Mouse (Mus musculus) lung, postnatal 14 days (tissue): ENCODE data around the gene Plxdc2.
A peak's percentile ranks its signal among the peaks of the same experiment; 100 is the strongest.

Source experiments
- DNase-seq: peaks from one replicate; pipeline ENCODE4 v3.0.0; 2021

The Plxdc2 gene

DNA sequence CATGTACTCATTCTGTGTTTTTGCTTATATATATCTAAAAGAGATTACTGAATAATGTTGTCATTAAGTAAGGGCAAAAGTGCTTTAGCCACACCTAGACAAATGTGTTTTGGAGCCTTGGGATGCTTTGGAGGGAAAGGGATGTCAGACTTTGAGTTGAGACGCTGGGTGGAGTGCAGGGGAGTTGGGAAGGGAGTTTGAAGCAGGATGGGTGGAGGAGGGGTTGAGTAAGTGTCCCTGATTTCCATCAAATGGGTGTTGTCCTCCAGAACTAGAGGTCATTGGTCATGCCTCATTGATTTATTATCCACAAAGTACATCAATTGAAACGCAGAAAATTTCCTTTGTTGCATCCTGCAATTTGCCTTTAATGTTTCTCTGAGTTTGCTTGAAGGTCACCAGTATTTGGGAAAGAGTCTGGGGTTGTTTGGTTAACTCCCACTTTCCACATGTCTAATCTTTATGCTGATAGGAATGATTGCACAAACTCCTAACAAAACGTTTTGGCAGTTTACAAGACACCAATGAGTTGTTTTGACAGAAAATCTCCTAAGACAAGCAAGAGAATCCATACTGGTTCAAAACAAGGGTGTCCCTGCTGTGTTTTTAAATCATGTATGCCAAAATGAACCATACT lies 58.4 kb downstream of the Plxdc2 start:
- no peak for DNase-seq

DNA sequence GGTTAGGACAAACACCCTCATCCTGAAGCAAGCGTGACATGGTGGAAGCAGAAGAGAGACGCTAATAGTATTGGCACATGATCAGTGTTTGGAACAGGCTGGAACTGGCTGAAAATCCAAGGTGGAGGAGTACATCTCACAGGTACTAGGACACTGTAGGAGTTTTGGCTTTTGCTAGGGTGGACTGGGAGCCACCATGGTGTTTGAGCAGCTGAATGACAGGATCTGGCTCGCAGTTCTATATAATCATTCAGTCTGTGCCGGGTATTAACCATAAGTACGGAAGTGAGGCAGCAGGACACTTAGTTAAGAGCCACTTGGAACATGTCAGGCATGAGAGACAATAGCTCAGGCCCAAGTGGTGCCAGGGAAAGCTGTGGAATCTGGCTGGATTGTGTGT lies 82.9 kb downstream of the Plxdc2 start:
- DNase-seq, result no peak

DNA sequence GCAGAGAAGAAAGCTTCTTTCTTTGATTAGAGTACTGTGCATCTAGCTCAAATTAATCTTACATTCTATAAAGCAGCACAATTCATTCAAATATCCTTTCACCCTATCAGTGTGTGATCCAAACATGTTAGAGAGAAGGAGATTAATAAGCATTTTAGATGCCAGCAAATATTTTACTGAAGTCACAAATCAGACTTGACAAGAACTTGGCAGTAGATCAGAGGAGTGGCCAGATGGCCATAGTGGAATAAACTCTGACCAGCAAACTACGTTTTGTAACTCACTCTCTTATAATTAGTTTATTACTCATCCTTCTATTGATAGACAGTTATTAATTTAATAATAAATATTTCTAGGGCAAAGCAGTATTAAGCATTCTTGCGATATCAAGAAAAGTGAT lies 86.5 kb downstream of the Plxdc2 start:
- peak; percentile 15 for DNase-seq

DNA sequence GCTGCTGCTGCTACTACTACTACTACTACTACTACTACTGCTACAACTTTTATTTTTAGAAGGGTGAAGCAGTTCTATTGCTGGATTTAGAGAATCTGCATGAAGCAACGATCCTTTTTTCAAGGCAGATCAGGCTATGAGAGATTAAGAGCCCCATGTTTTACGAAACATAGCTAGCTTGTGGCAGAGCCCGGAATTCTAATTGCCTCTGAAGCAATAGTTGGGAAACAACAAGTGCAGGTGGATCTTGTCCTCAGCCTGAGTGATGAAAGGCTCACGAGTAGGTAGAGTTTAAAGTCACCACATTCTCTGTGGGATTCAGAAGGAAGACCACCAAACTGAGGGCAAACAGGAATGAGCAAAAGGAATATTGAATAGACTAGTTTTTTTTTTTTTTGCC lies 91.8 kb downstream of the Plxdc2 start:
- no peak for DNase-seq

DNA sequence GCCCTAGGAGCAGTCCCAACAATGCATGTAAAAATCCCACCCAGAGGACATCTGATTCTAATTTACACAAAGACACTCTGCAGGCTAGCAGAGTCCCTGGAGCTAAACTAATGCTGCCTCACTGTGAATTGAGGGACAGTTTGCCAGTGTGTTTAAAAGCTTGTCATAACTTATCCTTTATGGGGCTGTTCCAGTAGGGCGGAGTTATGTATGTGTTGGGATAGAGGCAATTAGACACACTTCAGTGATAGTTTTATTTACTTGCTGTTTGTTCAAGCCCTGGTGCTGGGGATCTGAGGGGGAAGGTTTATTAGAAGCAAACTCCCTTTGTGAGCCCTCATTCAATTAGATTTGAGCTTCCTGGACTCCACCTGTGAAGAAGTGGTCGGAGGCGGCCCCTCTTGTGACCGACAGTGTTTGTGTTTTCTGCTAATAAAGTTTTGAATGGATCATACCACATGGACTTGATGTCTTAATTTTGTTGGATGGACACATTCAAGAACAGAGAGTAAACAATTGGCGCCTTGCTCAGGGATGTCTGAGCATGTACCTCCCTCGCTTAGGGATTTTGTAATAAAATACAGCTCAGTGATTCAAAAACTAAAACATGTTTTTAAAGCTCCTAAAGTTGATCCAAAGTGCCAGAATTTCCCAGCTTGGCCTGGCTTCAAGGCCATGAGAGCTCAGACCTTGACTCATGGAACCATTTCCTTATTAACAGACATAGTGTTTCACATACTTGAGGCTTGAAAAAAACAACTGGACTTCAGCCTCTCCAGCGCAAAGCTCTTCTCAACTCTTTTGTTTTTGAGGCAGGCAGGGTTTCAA lies 94.9 kb downstream of the Plxdc2 start:
- peak; percentile 54 for DNase-seq

DNA sequence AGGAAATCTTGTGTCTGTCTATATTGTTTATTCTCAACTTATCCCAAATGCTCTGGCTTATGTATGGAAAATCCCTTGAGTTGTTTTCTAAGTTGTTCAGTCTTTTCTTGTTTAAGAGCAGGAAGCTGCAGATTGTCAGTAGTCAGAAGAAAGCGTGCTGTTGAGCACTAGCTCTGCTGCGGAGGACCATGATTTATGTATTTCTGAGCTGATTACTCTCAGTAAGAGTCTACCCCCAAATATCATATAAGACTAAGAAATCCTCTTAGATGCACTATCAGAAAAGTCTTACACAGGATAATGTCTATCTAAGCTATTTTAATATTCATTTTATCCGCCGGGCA lies 95.5 kb downstream of the Plxdc2 start:
- no peak for DNase-seq

DNA sequence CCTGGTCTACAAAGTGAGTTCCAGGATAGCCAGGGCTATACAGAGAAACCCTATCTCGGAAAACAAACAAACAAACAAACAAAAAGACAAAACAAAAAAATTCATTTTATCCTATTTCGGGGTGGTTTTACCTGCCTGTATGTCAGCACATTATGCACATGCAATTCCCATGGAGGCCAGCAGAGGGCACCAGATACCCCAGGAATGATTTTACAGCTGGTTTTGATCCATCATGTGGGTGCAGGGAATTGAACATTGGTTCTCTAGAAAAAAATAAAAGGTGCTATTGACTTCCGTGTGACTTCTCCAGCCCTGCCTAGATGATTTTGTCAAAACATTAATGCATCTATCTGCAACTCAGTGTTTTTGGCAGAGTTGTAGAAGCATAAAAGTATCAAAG lies 96.0 kb downstream of the Plxdc2 start:
- DNase-seq, result no peak

DNA sequence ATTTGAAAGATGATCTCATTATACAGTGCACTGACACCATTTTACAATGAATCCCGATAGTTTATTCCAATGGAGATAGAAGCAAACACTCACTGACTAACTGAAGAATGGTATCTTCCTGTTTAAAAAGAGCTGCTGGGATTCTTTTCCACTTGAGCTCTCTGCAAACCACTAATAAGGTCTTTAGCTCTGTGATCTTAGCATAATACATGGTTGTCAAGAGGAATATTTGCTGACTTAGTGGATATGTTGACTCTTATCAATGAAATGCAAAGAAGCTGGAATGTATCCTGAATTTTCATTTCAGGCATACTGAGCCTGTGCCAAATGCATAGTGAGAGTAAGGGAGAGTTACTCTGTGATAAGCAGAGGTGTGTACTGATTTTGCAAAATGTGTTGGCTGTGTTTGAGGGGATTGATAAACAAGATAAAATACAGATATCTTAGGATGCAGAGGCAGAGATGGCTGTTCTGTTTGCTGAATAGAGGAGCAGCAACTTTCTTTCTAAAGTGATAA lies 100.2 kb downstream of the Plxdc2 start:
- no peak for DNase-seq

DNA sequence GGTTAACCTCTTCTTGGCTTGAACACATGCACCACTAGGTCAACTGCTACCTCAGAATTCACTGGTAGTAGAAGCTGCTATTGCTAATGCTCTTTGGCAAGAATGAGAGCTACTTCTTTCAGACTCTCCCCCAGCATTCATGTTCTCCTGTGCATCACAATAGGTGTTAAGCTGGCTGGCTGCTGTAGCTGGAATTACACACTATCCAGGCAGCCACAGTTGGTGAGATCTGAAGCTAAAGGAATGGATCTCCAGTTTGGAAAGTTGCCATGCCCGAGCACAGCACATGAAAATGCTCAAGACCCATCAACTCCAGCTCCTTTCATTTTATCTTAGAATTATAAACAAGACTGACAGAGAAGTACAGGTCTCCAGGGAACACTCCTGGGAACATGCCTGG lies 103.4 kb downstream of the Plxdc2 start:
- no peak for DNase-seq

DNA sequence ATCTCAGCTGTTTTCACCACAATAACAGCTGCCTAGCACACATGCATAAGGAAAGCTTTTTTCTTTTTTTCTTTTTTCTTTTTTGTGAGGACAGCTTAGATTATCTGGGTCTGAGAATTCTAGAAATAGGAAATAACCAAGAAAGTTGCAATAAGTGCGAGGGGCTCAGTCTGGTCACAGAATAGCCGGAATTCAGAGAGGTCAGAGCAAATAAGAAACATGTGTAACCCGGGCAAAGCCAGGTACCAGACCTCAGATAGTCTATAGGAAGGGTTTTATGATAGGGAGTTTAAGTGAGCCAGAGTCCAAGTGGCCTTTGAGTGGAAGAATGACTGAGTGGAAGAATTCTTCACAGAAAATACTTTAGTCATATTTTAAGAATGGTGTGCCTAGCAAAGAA lies 114.0 kb downstream of the Plxdc2 start:
- DNase-seq, result no peak

DNA sequence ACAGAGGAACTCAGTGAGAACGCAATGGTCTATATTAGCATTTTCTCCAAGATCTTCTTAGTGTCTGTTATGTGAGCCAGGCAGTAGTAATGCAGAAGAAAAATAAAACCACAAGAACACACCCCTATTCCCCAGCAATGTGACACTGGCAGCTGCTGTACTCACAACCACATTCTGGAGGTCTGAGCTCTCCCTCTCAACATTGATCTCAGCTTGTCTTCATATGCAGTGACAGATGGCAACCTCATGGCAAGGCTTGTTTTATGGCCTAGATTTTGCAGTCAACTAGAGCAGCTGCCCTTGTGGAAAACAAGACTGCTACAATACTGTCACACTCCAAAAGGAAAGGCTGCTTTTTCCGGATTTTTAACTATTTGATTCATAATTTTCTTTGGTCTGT lies 127.8 kb downstream of the Plxdc2 start:
- no peak for DNase-seq

DNA sequence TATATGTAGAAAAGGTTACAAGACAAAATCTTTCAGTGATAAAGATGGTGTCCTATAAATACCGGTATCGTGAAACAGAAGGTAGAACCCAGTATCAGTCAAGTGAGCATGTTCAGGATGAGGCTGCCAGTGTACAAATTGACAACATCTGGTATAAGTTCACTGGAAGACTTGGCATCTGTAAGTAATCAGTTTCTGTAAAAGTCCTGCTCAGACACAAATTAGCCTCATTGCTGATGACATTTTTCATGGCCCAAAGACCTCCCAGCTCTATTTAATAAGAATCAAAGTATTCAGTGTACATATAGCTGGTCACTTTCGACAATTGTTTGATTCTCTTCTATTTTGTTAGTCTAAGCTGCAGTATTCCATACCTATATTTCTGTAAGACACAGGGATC lies 129.9 kb downstream of the Plxdc2 start:
- DNase-seq, result no peak

DNA sequence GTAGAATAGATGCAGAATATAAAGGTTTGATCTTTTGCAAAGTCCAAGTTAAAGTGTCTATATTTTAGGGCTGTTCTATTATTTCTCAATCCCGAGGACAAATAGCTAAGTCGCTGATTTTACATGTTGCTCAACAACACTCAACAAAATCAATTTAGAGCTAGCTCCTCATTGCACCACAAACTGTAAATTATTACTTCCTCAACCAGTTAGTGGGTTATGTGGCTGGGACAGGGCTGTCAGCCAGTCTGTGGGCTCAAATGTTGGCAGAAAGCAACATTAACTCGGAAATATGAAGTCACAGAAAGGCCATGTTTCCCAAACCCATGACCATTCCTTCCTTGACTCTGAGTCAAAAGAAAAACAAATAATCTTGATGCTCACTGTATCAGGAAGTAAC lies 135.1 kb downstream of the Plxdc2 start:
- peak; percentile 4 for DNase-seq

DNA sequence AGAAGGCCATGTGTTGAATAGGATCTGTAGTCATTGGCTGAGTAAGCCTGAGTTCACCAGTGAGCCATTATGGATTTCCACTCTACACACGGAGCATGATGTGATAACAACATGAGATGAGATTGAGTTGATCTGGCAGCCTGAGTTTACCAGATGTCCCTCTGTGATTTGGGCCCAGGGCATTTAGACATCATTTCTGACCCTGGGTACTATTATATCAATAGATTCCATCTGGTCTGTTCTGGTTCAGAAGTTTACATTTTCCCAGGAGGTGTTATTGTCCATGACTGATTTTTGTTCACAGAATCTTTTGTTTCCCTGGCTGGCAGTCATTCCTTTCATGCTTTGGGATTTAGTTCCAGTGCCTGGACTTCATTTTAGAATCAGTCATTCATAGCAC lies 146.7 kb downstream of the Plxdc2 start:
- no peak for DNase-seq

DNA sequence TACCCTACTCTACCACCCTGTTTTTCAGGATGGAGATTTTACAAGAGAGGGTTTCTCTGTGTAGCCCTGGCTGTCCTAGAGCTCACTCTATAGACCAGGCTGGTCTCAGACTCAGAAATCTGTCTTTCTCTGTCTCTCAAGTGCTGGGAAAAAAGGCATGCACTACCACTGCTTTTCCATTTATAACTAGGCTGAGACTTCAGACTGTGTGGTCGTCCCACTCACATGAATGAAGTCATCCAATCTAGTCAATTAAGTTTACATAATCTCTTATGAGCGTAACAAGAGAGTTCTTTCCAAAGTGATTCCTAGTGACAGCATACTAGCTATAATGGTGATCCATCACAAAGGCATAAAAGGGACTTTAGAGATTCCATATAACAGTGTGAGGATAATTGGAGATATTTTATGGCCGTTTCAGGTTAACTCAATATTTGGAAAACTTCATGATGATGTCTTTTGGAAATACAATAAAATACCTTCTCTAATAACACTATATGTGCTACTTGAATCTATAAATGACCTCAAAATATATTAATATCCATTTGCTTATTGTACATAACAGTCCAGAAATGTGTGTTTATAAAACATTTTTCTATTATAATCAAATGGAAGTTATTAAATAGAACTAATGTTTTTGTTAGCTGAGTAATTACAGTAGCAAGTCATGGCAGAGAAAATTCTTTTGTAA lies 151.6 kb downstream of the Plxdc2 start:
- no peak for DNase-seq

DNA sequence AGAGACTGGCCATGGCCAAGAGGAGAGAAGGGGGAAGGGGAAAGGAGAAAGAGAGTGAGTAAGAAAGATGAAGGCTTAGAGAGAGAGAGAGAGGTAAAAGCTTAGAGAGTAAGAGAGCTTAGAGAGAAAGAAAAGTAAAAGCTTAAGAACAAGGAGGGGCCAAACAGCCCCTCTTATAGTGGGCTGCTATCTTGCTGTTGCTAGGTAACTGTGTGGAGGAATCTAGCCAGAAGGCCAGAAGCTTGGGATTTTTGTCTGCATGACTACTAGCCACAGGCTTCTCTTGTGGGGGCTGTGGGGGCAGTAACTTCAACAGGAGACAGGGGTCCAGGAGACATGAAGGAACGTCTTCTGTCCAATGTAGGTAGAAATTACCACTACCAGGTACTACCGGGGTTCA lies 162.0 kb downstream of the Plxdc2 start:
- no peak for DNase-seq

DNA sequence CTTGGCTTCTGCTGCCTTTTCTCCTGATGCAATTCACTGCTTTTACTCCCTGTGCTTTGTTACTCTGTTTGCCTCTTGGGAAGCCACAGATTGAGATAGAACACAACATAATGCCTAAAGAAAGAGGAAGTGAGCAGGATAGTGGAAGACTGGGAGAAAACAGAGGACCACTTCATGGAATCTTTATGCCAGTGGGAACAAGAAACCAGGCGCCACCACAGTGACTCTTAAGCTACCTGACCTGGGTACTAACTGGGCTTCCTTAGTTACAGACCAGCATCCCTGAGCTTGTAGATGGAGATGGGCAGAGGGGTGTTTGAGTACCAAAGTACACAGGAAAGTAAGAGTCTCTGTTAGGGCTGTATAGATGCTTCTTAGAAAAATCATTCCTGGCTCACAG lies 167.3 kb downstream of the Plxdc2 start:
- DNase-seq, result no peak

DNA sequence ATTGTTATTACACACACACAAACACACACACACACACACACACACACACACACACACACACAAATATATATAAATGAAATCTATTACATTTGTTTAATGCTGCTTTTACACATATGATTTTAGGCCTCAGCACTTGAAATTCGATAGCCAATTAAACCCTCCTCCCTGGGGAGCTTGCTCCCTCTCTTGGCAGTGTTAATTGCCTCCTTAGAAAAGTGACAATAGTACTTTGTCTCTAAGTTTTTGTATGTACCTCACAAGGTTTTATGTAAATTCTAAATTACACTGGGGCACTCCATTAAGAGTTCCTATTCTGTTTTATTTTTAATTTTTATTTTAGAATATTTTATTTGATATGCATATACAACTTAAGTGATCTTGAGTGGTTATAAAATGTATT lies 176.1 kb downstream of the Plxdc2 start:
- DNase-seq, result no peak

DNA sequence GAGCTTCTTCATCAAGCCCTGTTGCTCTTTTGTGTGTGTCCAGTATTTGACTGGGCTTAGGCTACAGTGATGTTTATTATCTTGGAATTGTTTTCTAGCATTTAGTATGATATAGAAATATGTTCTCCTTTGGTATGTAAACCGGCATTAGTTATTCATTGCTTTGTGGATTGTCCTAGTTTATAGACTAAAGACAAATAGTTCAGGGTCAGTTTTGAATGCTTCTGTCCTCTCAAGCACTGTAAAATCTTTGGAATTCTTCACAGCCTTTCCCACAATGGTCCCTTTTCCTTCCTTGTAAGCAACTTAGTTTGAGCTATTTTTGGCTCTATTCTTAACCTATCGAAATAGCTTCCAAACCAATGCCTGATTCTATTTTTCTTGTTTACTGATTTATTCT lies 178.5 kb downstream of the Plxdc2 start:
- DNase-seq, result no peak

DNA sequence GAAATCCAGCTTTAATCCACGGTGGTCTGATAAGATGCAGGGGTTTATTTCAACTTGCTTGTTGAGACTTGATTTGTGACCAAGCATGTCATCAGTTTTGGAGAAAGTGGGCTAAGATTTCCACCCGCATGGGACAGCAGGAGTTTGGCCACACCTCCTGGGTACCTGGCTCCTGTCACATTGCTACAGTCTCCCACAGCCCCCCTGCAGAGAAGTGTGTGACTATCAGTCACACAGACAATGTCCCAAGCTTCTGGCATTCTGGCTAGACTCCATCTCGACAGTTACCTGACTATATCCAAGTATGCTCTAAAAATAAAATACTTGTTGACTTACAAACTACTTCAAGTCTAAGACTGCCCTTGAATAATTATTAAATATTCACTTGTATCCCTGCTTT lies 185.1 kb downstream of the Plxdc2 start:
- no peak for DNase-seq

DNA sequence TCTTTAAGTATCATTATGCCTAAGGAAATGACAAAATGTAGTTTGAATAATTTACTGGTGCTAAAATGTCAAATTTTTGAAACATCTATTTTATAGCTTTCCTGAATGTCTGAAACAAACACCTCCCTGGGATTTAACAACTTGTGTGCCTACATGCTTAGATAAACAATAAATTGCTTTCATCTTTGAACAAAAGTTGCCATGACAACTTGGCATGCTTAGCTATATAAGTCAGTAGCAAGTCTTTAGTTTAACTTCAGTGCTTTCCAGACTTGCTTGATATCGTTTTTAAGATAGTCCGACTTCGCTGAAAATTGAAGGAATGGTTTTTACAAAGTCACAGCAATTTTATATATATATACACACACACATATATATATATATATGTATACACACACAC lies 189.1 kb downstream of the Plxdc2 start:
- no peak for DNase-seq

DNA sequence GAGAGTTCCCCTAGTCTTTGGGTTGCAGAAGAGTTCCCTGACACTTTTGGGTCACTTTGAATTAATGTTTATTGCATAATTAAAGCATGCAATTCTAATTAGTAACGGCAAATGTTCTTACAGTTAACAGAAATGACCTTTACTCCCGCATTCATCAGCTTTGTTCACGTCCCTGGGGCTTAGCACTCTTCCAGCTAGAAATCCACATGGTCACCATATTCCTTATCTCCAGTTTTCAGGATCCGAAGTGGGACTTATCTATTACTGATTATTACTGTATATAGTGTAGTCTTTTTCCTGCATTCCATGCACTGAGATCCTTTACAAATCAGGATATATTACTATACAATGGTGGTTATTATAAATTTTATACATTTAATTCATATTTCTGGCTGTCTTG lies 203.2 kb downstream of the Plxdc2 start:
- DNase-seq, result no peak

DNA sequence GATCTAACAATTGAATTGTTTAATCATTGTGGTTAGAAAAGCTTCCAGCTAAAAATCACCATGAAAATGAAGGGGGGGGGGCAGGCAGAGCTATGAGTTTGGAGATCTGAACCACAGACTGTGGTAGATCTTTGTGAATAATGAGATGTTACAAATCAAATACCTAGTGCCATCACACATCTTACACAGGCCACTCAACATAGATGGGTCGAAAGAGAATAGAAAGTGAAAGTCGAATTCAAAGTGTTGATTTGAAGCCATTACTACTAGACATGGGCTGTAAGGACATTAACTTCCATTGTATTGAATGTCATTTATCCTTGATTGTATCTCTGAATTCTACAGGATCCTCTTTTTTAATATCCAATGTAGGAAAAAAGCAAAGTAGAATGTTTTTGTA lies 212.2 kb downstream of the Plxdc2 start:
- no peak for DNase-seq

DNA sequence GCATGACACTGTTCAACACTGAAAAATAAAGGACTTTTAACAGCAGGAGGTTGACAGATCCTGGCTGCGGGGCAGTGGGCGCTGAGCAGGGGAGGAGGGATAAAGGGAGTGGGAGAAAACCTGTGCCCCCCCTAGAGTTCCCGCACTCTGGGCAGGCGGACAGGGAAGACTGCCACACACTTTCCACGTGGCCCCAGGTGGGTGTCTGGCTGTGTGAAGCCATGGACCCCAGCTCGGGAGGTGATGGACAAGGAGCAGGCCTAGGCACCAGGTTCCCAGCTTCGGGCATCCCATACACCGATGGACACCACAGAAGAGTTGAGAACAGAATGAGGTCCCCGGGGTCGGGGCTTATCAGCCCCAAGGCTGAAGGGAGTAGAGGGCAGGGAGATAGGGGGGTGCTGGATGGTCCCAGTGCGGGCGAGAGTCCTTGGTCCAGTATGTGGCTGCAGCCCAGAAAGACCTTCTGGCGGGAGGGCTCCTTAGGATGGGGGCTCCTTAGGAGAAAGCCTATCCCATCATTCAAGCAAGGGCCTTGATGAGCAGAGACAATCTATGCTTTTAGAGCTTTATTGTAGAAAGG lies 215.2 kb downstream of the Plxdc2 start:
- no peak for DNase-seq
